Mouse (Mus musculus) splenic B cell, adult 2 months (primary cell): ENCODE measurements around the gene Alyref.
"Not testable (repeated sequence)": the region's sequence is repeated elsewhere in the genome, so short reads cannot be mapped to it uniquely, and the experiment has no call there.

ENCODE experiments used
- DNase-seq: peaks from one replicate; pipeline ENCODE4 v3.0.0-alpha.2; 2011; ENCODE audit warnings: low read depth, low spot score
- H3K27me3 ChIP-seq: 2 replicates; pipeline ENCODE4 v1.6.1; 2012; ENCODE audit warnings: mild to moderate bottlenecking, low read length, moderate library complexity, mixed read lengths; ENCODE audit not compliant: control insufficient read depth, poor library complexity, insufficient read depth, severe bottlenecking
- H3K36me3 ChIP-seq: 2 replicates; pipeline ENCODE4 v1.6.1; 2012; ENCODE audit warnings: mild to moderate bottlenecking, low read length, moderate library complexity, mixed read lengths; ENCODE audit not compliant: control insufficient read depth, poor library complexity, insufficient read depth, severe bottlenecking

Alyref gene

GRCm38 (mm10) chr11:120597240-120598235 is 627 bp downstream of the Alyref start:
- Histone ChIP-seq H3K36me3 (peaks cover 6% of the 10 kb centered on the region), H3K27me3 (no peaks in the 10 kb centered on the region)
- peak; percentile 30 for DNase-seq

- no peaks in the 10 kb centered on the region for H3K27me3 ChIP-seq
- DNase-seq: no peak
- H3K36me3 ChIP-seq: peaks cover 4% of the 10 kb centered on the region; the same call in 1 of the 2 replicates
Measured at GRCm38 (mm10) chr11:120588531-120588930, 9.6 kb downstream of the Alyref start.

- Histone ChIP-seq H3K36me3 (peaks cover 11% of the 10 kb centered on the region), H3K27me3 (no peaks in the 10 kb centered on the region)
- no peak for DNase-seq
Measured at GRCm38 (mm10) chr11:120583937-120584336, 14.2 kb downstream of the Alyref start.

GRCm38 (mm10) chr11:120582982-120583293 is 15.2 kb downstream of the Alyref start:
- H3K27me3 ChIP-seq, DNase-seq: not testable (repeated sequence)
- H3K36me3 ChIP-seq: peaks cover 17% of the 10 kb centered on the region

GRCm38 (mm10) chr11:120582268-120582981 is 15.7 kb downstream of the Alyref start:
- DNase-seq: peak; percentile 76
- H3K27me3 ChIP-seq: no peaks in the 10 kb centered on the region
- peaks cover 20% of the 10 kb centered on the region for H3K36me3 ChIP-seq

GRCm38 (mm10) chr11:120581490-120582267 is 16.5 kb downstream of the Alyref start, which contains the start of gene Arhgdia:
Gene Arhgdia (minus strand): TSS chr11:120581624.
- peaks cover 20% of the 10 kb centered on the region for H3K36me3 ChIP-seq
- H3K27me3 ChIP-seq: no peaks in the 10 kb centered on the region
- peak; percentile 94 for DNase-seq

GRCm38 (mm10) chr11:120580871-120581331 is 17.3 kb downstream of the Alyref start:
- peak; percentile 58 for DNase-seq
- H3K36me3 ChIP-seq: peaks cover 20% of the 10 kb centered on the region
- no peaks in the 10 kb centered on the region for H3K27me3 ChIP-seq

GRCm38 (mm10) chr11:120580190-120580589 is 18.0 kb downstream of the Alyref start:
- H3K36me3 ChIP-seq: peaks cover 19% of the 10 kb centered on the region
- DNase-seq: peak; percentile 65
- H3K27me3 ChIP-seq: no peaks in the 10 kb centered on the region

GRCm38 (mm10) chr11:120579316-120580107 is 18.7 kb downstream of the Alyref start:
- H3K27me3 ChIP-seq: no peaks in the 10 kb centered on the region
- H3K36me3 ChIP-seq: peaks cover 19% of the 10 kb centered on the region
- peak; percentile 87 for DNase-seq

- Histone ChIP-seq H3K36me3 (peaks cover 19% of the 10 kb centered on the region), H3K27me3 (no peaks in the 10 kb centered on the region)
- DNase-seq: no peak
Measured at GRCm38 (mm10) chr11:120578694-120579243, 19.4 kb downstream of the Alyref start.

- peaks cover 19% of the 10 kb centered on the region for H3K36me3 ChIP-seq
- H3K27me3 ChIP-seq: no peaks in the 10 kb centered on the region
- no peak for DNase-seq
Measured at GRCm38 (mm10) chr11:120578024-120578693, 20.0 kb downstream of the Alyref start.

GRCm38 (mm10) chr11:120577211-120578023 is 20.7 kb downstream of the Alyref start:
- peak; percentile 71 for DNase-seq
- peaks cover 19% of the 10 kb centered on the region for H3K36me3 ChIP-seq
- H3K27me3 ChIP-seq: no peaks in the 10 kb centered on the region
